Mouse (Mus musculus): Measurements from ENCODE around the gene Zfp740.
"Not testable (repeated sequence)": the region's sequence is repeated elsewhere in the genome, so short reads cannot be mapped to it uniquely, and the experiment has no call there.

Gene Zfp740

GRCm38 (mm10) chr15:102202971-102203834 lies at the start of gene Zfp740:
Zfp740 (plus strand) TSS chr15:102203249.
- peak; percentile 96 for DNase-seq

GRCm38 (mm10) chr15:102155006-102155405 lies 48.0 kb upstream of the Zfp740 start:
- DNase-seq, result not testable (repeated sequence)

- DNase-seq, result no peak
Measured at GRCm38 (mm10) chr15:102156836-102157235, 46.2 kb upstream of the Zfp740 start.

- DNase-seq, result no peak
Measured at GRCm38 (mm10) chr15:102160415-102161060, 42.5 kb upstream of the Zfp740 start.

GRCm38 (mm10) chr15:102163900-102164693 lies 39.0 kb upstream of the Zfp740 start:
- no peak for DNase-seq

GRCm38 (mm10) chr15:102165468-102166100 lies 37.5 kb upstream of the Zfp740 start:
- DNase-seq, result no peak

- no peak for DNase-seq
Measured at GRCm38 (mm10) chr15:102167620-102168021, 35.4 kb upstream of the Zfp740 start.

- DNase-seq, result no peak
Measured at GRCm38 (mm10) chr15:102169064-102169463, 34.0 kb upstream of the Zfp740 start.

- no peak for DNase-seq
Measured at GRCm38 (mm10) chr15:102173581-102173980, 29.5 kb upstream of the Zfp740 start.

- no peak for DNase-seq
Measured at GRCm38 (mm10) chr15:102175736-102176319, 27.2 kb upstream of the Zfp740 start.

GRCm38 (mm10) chr15:102176571-102177316 lies 26.3 kb upstream of the Zfp740 start:
- DNase-seq, result no peak

- no peak for DNase-seq
Measured at GRCm38 (mm10) chr15:102177417-102177816, 25.6 kb upstream of the Zfp740 start.

GRCm38 (mm10) chr15:102178279-102178678 lies 24.8 kb upstream of the Zfp740 start:
- peak; percentile 83 for DNase-seq

GRCm38 (mm10) chr15:102179106-102179505 lies 23.9 kb upstream of the Zfp740 start:
- DNase-seq, result no peak

GRCm38 (mm10) chr15:102179924-102180323 lies 23.1 kb upstream of the Zfp740 start:
- DNase-seq, result peak; percentile 34

- peak; percentile 91 for DNase-seq
Measured at GRCm38 (mm10) chr15:102183076-102183475, 20.0 kb upstream of the Zfp740 start.

- DNase-seq, result peak; percentile 26
Measured at GRCm38 (mm10) chr15:102186239-102186638, 16.8 kb upstream of the Zfp740 start.

GRCm38 (mm10) chr15:102188096-102188495 lies 15.0 kb upstream of the Zfp740 start:
- DNase-seq, result peak; percentile 27

GRCm38 (mm10) chr15:102188883-102189282 lies 14.2 kb upstream of the Zfp740 start:
- DNase-seq, result peak; percentile 77

- DNase-seq, result no peak
Measured at GRCm38 (mm10) chr15:102191699-102192098, 11.3 kb upstream of the Zfp740 start.

GRCm38 (mm10) chr15:102192271-102192812 lies 10.7 kb upstream of the Zfp740 start:
- DNase-seq, result no peak
